Mouse (Mus musculus): ENCODE results near the gene Paf1.

Paf1 gene

GRCm38 (mm10) chr7:28371514-28371989 is 21.2 kb upstream of the Paf1 start:
- DNase-seq (ENCODE audit: low spot score) = no peak

GRCm38 (mm10) chr7:28372251-28373108 is 20.3 kb upstream of the Paf1 start, which contains the start of gene Plekhg2:
Plekhg2 (minus strand) TSS chr7:28372599.
- peak; percentile 95 for DNase-seq (ENCODE audit: low spot score)

GRCm38 (mm10) chr7:28373131-28373581 is 19.6 kb upstream of the Paf1 start:
- DNase-seq (ENCODE audit: low spot score) = no peak

GRCm38 (mm10) chr7:28373891-28374495 is 18.8 kb upstream of the Paf1 start:
- no peak for DNase-seq (ENCODE audit: low spot score)

- no peak for DNase-seq (ENCODE audit: low spot score)
Observed at GRCm38 (mm10) chr7:28374647-28375046, 18.1 kb upstream of the Paf1 start.

- DNase-seq (ENCODE audit: low spot score) = no peak
Observed at GRCm38 (mm10) chr7:28375176-28375921, 17.4 kb upstream of the Paf1 start.

- no peak for DNase-seq (ENCODE audit: low spot score)
Observed at GRCm38 (mm10) chr7:28376011-28376771, 16.6 kb upstream of the Paf1 start.

GRCm38 (mm10) chr7:28377190-28378065 is 15.3 kb upstream of the Paf1 start:
- no peak for DNase-seq (ENCODE audit: low spot score)

GRCm38 (mm10) chr7:28378066-28378690 is 14.6 kb upstream of the Paf1 start:
- DNase-seq (ENCODE audit: low spot score) = no peak

- peak; percentile 87 for DNase-seq (ENCODE audit: low spot score)
Observed at GRCm38 (mm10) chr7:28378769-28379651, 13.7 kb upstream of the Paf1 start.

GRCm38 (mm10) chr7:28380237-28381016 is 12.3 kb upstream of the Paf1 start, which contains the start of gene Zfp36:
Zfp36 (minus strand) TSS chr7:28380253.
- DNase-seq (ENCODE audit: low spot score) = no peak

- DNase-seq (ENCODE audit: low spot score) = no peak
Observed at GRCm38 (mm10) chr7:28381017-28381790, 11.5 kb upstream of the Paf1 start.

GRCm38 (mm10) chr7:28381938-28382337 is 10.8 kb upstream of the Paf1 start:
- no peak for DNase-seq (ENCODE audit: low spot score)

- no peak for DNase-seq (ENCODE audit: low spot score)
Observed at GRCm38 (mm10) chr7:28382347-28382951, 10.3 kb upstream of the Paf1 start.

GRCm38 (mm10) chr7:28382981-28383396 is 9.8 kb upstream of the Paf1 start:
- no peak for DNase-seq (ENCODE audit: low spot score)

- no peak for DNase-seq (ENCODE audit: low spot score)
Observed at GRCm38 (mm10) chr7:28383606-28384005, 9.1 kb upstream of the Paf1 start.

GRCm38 (mm10) chr7:28384162-28384561 is 8.6 kb upstream of the Paf1 start:
- DNase-seq (ENCODE audit: low spot score) = no peak

All from urinary bladder, postnatal 10 days (tissue).